Mouse (Mus musculus): ENCODE measurements around the gene Bcor. TPM values are rescaled to one million over a fixed set of nuclear protein-coding genes. Genes with fewer than 3 reads are reported as not detected.

Bcor gene
- 5.9 and 8.3 TPM in 2 replicates for polyA plus RNA-seq (2012; rRNA removed)

GRCm38 (mm10) chrX:12159981-12160656, at the start of gene Bcor:
Bcor (minus strand) TSS chrX:12160355.
- DNase-seq (ENCODE audit: low read depth), result no peak

GRCm38 (mm10) chrX:12202951-12203350, 42.8 kb upstream of the Bcor start:
- no peak for DNase-seq (ENCODE audit: low read depth)

GRCm38 (mm10) chrX:12201111-12201510, 41.0 kb upstream of the Bcor start:
- peak; percentile 78 for DNase-seq (ENCODE audit: low read depth)

- DNase-seq (ENCODE audit: low read depth), result no peak
These were observed 35.2 kb upstream of the Bcor start for GRCm38 (mm10) chrX:12195234-12195919.

- no peak for DNase-seq (ENCODE audit: low read depth)
These were observed 32.2 kb upstream of the Bcor start for GRCm38 (mm10) chrX:12192343-12192742.

GRCm38 (mm10) chrX:12189511-12189910, 29.4 kb upstream of the Bcor start:
- no peak for DNase-seq (ENCODE audit: low read depth)

- DNase-seq (ENCODE audit: low read depth), result no peak
These were observed 15.2 kb upstream of the Bcor start for GRCm38 (mm10) chrX:12175198-12175960.

- DNase-seq (ENCODE audit: low read depth), result no peak
These were observed 10.0 kb upstream of the Bcor start for GRCm38 (mm10) chrX:12170128-12170527.

GRCm38 (mm10) chrX:12164591-12165529, 4.7 kb upstream of the Bcor start:
- DNase-seq (ENCODE audit: low read depth), result no peak

GRCm38 (mm10) chrX:12159534-12159881, 647 bp downstream of the Bcor start:
- DNase-seq (ENCODE audit: low read depth), result no peak

GRCm38 (mm10) chrX:12158821-12159533, 1.2 kb downstream of the Bcor start:
- DNase-seq (ENCODE audit: low read depth), result no peak

- DNase-seq (ENCODE audit: low read depth), result no peak
These were observed 1.8 kb downstream of the Bcor start for GRCm38 (mm10) chrX:12158244-12158820.

GRCm38 (mm10) chrX:12157331-12157930, 2.7 kb downstream of the Bcor start:
- no peak for DNase-seq (ENCODE audit: low read depth)

- DNase-seq (ENCODE audit: low read depth), result no peak
These were observed 4.3 kb downstream of the Bcor start for GRCm38 (mm10) chrX:12155842-12156291.

GRCm38 (mm10) chrX:12155068-12155840, 4.9 kb downstream of the Bcor start:
- no peak for DNase-seq (ENCODE audit: low read depth)

- no peak for DNase-seq (ENCODE audit: low read depth)
These were observed 6.7 kb downstream of the Bcor start for GRCm38 (mm10) chrX:12153141-12154095.

- no peak for DNase-seq (ENCODE audit: low read depth)
These were observed 7.9 kb downstream of the Bcor start for GRCm38 (mm10) chrX:12151996-12152904.
